Mouse (Mus musculus) thymus, postnatal 14 days (tissue): Measurements from ENCODE around the gene Bahcc1.

ENCODE experiments used
- DNase-seq: peaks from one replicate; pipeline ENCODE4 v3.0.0; 2021

Bahcc1 gene

GRCm38 (mm10) chr11:120208848-120209247 is 23.9 kb upstream of the Bahcc1 start:
- DNase-seq, result peak; percentile 41

- DNase-seq, result no peak
These were observed 23.3 kb upstream of the Bahcc1 start for GRCm38 (mm10) chr11:120209462-120209861.

GRCm38 (mm10) chr11:120215726-120216241 is 17.0 kb upstream of the Bahcc1 start:
- DNase-seq, result no peak

GRCm38 (mm10) chr11:120216540-120217324 is 16.0 kb upstream of the Bahcc1 start:
- DNase-seq, result no peak

- no peak for DNase-seq
These were observed 14.4 kb upstream of the Bahcc1 start for GRCm38 (mm10) chr11:120218176-120218856.

GRCm38 (mm10) chr11:120218946-120219345 is 13.8 kb upstream of the Bahcc1 start:
- no peak for DNase-seq

GRCm38 (mm10) chr11:120219916-120220522 is 12.7 kb upstream of the Bahcc1 start:
- DNase-seq, result no peak

- DNase-seq, result no peak
These were observed 11.6 kb upstream of the Bahcc1 start for GRCm38 (mm10) chr11:120220963-120221827.

- DNase-seq, result no peak
These were observed 10.2 kb upstream of the Bahcc1 start for GRCm38 (mm10) chr11:120222425-120223104.

GRCm38 (mm10) chr11:120223586-120224487 is 8.9 kb upstream of the Bahcc1 start:
- DNase-seq, result no peak

- DNase-seq, result no peak
These were observed 8.1 kb upstream of the Bahcc1 start for GRCm38 (mm10) chr11:120224488-120225255.

- DNase-seq, result no peak
These were observed 7.2 kb upstream of the Bahcc1 start for GRCm38 (mm10) chr11:120225256-120226195.

- no peak for DNase-seq
These were observed 6.1 kb upstream of the Bahcc1 start for GRCm38 (mm10) chr11:120226421-120227280.

- DNase-seq, result peak; percentile 43
These were observed 5.1 kb upstream of the Bahcc1 start for GRCm38 (mm10) chr11:120227571-120228051.

GRCm38 (mm10) chr11:120228116-120228890 is 4.4 kb upstream of the Bahcc1 start:
- no peak for DNase-seq

- no peak for DNase-seq
These were observed 3.8 kb upstream of the Bahcc1 start for GRCm38 (mm10) chr11:120228911-120229437.
